Mouse (Mus musculus): Measurements from ENCODE around the gene Tmem215. TPM values are rescaled to one million over a fixed set of nuclear protein-coding genes. Genes with fewer than 3 reads are reported as not detected.

Tmem215 gene
- polyA plus RNA-seq, 1 experiment from 2014 or later: 0.13 TPM

- Histone ChIP-seq H3K27ac (no peak overlapping the region), H3K27me3 (no peaks in the 10 kb centered on the region), H3K9ac (replicated peaks) (no peak overlapping the region), H3K9me3 (no peaks in the 10 kb centered on the region), H3K4me3 (replicated peaks) (no peak overlapping the region), H3K36me3 (no peaks in the 10 kb centered on the region), H3K4me2 (replicated peaks) (no peak overlapping the region), H3K4me1 (replicated peaks) (0 out of 2 replicates have a peak, but pooled peaks cover 2% of the 10 kb centered on the region)
- peak; percentile 55; the same call in 1 of the 2 replicates for ATAC-seq
- WGBS: 74% methylated on average over 11 of the region's 11 CpGs
These were observed 28.0 kb downstream of the Tmem215 start for GRCm38 (mm10) chr4:40499812-40500591.

- H3K9me3 ChIP-seq: no peaks in the 10 kb centered on the region
- ATAC-seq: no peak
- no peak overlapping the region for H3K27ac ChIP-seq
- H3K4me3 ChIP-seq (replicated peaks): no peak overlapping the region
- H3K4me2 ChIP-seq (replicated peaks): no peak overlapping the region
- H3K4me1 ChIP-seq (replicated peaks): 0 out of 2 replicates have a peak, but pooled peaks cover 2% of the 10 kb centered on the region
- H3K9ac ChIP-seq (replicated peaks): no peak overlapping the region
- WGBS: 92% methylated on average over 3 of the region's 3 CpGs
- no peaks in the 10 kb centered on the region for H3K27me3 ChIP-seq
- H3K36me3 ChIP-seq: no peaks in the 10 kb centered on the region
These were observed 30.5 kb downstream of the Tmem215 start for GRCm38 (mm10) chr4:40502459-40502858.

GRCm38 (mm10) chr4:40509534-40509933, 37.6 kb downstream of the Tmem215 start:
- Histone ChIP-seq H3K27me3 (no peaks in the 10 kb centered on the region), H3K27ac (no peak overlapping the region), H3K36me3 (no peaks in the 10 kb centered on the region), H3K4me3 (replicated peaks) (no peak overlapping the region), H3K9ac (replicated peaks) (0 out of 2 replicates have a peak overlapping the region, but pooled peaks have one; percentile 4), H3K9me3 (no peaks in the 10 kb centered on the region), H3K4me2 (replicated peaks) (peak overlapping the region; percentile 23), H3K4me1 (replicated peaks) (0 out of 2 replicates have a peak, but pooled peaks cover 8% of the 10 kb centered on the region)
- no peak for ATAC-seq
- WGBS: 71% methylated on average over 16 of the region's 16 CpGs

GRCm38 (mm10) chr4:40513235-40513634, 41.3 kb downstream of the Tmem215 start:
- no peak overlapping the region for H3K9ac ChIP-seq (replicated peaks)

GRCm38 (mm10) chr4:40518545-40519324, 46.8 kb downstream of the Tmem215 start:
- WGBS: 93% methylated on average over 14 of the region's 14 CpGs
- H3K9ac ChIP-seq (replicated peaks): no peak overlapping the region
- H3K9me3 ChIP-seq: peaks cover 4% of the 10 kb centered on the region; the same call in 1 of the 2 replicates
- no peaks in the 10 kb centered on the region for H3K36me3 ChIP-seq
- no peaks in the 10 kb centered on the region for H3K27me3 ChIP-seq
- H3K4me1 ChIP-seq (replicated peaks): no peaks in the 10 kb centered on the region
- H3K4me3 ChIP-seq (replicated peaks): no peak overlapping the region
- no peak overlapping the region for H3K27ac ChIP-seq
- H3K4me2 ChIP-seq (replicated peaks): no peak overlapping the region
- no peak for ATAC-seq

More at GRCm38 (mm10) chr4:40513235-40513634, 41.3 kb downstream of the Tmem215 start:
- Histone ChIP-seq H3K36me3 (no peaks in the 10 kb centered on the region), H3K27me3 (no peaks in the 10 kb centered on the region), H3K4me1 (replicated peaks) (0 out of 2 replicates have a peak, but pooled peaks cover 8% of the 10 kb centered on the region), H3K4me3 (replicated peaks) (no peak overlapping the region), H3K27ac (no peak overlapping the region), H3K9me3 (no peaks in the 10 kb centered on the region), H3K4me2 (replicated peaks) (no peak overlapping the region)
- no peak for ATAC-seq
- 87% methylated on average over 2 of the region's 2 CpGs for WGBS

Other genes with a start within 250 kb of the Tmem215 start
- gene Ddx58, start 232.4 kb upstream of the Tmem215 start, polyA plus RNA-seq (2015; fragmentation: Nextera tagmentation; extraction: Ambion mirVana): 3.0 and 3.1 TPM in 2 replicates
- gene Smim27, start 202.6 kb upstream of the Tmem215 start, polyA plus RNA-seq (2015; fragmentation: Nextera tagmentation; extraction: Ambion mirVana): 20.9 and 23.0 TPM in 2 replicates
- gene Topors, start 202.3 kb upstream of the Tmem215 start, polyA plus RNA-seq (2015; fragmentation: Nextera tagmentation; extraction: Ambion mirVana): 35.0 and 36.7 TPM in 2 replicates
- 280 and 282 TPM in 2 replicates for gene Ndufb6, start 192.8 kb upstream of the Tmem215 start, polyA plus RNA-seq (2015; fragmentation: Nextera tagmentation; extraction: Ambion mirVana)
- gene Aptx, start 231.0 kb downstream of the Tmem215 start, polyA plus RNA-seq (2015; fragmentation: Nextera tagmentation; extraction: Ambion mirVana): 56.9 and 59.5 TPM in 2 replicates
- gene Dnaja1, start 250.0 kb downstream of the Tmem215 start, polyA plus RNA-seq (2015; fragmentation: Nextera tagmentation; extraction: Ambion mirVana): 760 and 762 TPM in 2 replicates